Mouse (Mus musculus) regulatory T cell (primary cell): ENCODE measurements around the gene Rnh1.

Experiments used
- in situ Hi-C: fragments of 300-600 bp; cut with MboI, MseI; formaldehyde crosslinking; loops from one replicate; pipeline ENCODE4 v1.15.1; 2025; ENCODE audit warnings: high pct_unique_total_duplicates

The Rnh1 gene

GRCm38 (mm10) chr7:141115874-141116273, 56.8 kb downstream of the Rnh1 start:
- in situ Hi-C loops: no loop called here
